Comparison of ENCODE assay signal across 15 mouse cellular contexts in the genomic region with DNA sequence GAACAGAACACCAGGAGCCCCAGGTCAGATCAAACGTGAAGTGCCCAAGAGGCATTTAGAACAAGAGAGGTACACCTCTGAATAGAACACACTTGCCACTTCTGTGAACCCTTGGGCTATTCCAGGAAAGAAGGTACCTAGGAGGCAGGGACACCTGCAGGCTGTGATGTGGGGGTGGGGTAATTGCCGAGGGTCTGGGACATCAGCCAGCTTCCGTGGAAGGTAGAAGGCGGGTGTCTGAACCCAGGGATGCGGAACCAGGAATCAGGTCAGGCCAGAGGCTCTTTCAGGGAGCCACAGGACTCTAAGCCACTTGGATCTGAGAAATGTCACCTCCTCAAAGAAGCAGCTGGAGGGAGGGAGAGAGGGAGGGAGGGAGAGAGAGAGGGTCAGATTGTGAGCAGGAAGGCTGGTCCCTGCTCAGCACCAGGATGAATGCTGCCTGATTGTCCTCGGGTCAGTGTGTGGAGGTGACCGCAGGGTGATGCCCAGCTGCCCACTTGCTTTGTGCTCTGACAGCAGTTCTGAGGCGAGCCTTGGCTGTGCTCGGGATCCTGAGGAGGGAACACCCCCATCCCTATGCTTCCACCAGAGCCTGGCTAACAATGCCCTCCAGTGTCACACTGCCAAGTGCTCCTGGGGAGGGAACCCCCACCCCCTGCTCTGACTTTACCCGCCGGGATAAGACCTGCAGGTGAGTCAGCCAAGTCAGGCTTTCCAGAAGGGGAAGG. TPM values are rescaled to one million over a fixed set of nuclear protein-coding genes. Genes with fewer than 3 reads are reported as not detected.
DNase-seq lines count a peak whose midpoint lies in the region; ATAC-seq lines count a peak whose summit lies in the region.
"Had no signal": no experiment of that assay in that cellular context is flagged by ENCODE, and none has a peak within 500 bp of the region (broad histone marks: within the 10 kb centered on the region; RNA-seq: fewer than 3 reads in every experiment).

No protein-coding gene starts in this region.

- H3K9ac ChIP-seq in kidney, embryonic 16.5 days (replicated peaks; ENCODE audit: low read length), result no peak overlapping the region
- H3K9ac ChIP-seq: limb, embryonic 13.5 days had no signal

- H3K27me3 ChIP-seq in megakaryocyte, embryonic 14.5 days (replicated peaks), result peaks cover 60% of the 10 kb centered on the region
- no peaks in the 10 kb centered on the region for H3K27me3 ChIP-seq in kidney, embryonic 16.5 days (ENCODE audit: insufficient read depth, low read length)
- H3K27me3 ChIP-seq: limb, embryonic 13.5 days had no signal

- no peak for ATAC-seq in megakaryocyte, adult 5-6 weeks (ENCODE audit: poor library complexity, severe bottlenecking)
- peak; percentile 60 for ATAC-seq in kidney, embryonic 16.5 days (ENCODE audit: low FRiP score, low TSS enrichment)
- ATAC-seq: forebrain, embryonic 16.5 days had no signal

- H3K4me3 ChIP-seq in megakaryocyte, embryonic 14.5 days (replicated peaks), result peak overlapping the region; percentile 1
- H3K4me3 ChIP-seq in kidney, embryonic 16.5 days (ENCODE audit: low read length), result no peak overlapping the region
- H3K4me3 ChIP-seq: limb, embryonic 13.5 days had no signal

- H3K9me3 ChIP-seq in megakaryocyte, embryonic 14.5 days, result peaks cover 19% of the 10 kb centered on the region
- no peaks in the 10 kb centered on the region for H3K9me3 ChIP-seq in kidney, embryonic 16.5 days (ENCODE audit: low read length)
- H3K9me3 ChIP-seq: limb, embryonic 13.5 days had no signal

- 33% methylated on average over 11 of the region's 11 CpGs for WGBS in kidney, embryonic 16.5 days

- H3K4me1 ChIP-seq in megakaryocyte, embryonic 14.5 days, result no peaks in the 10 kb centered on the region
- H3K4me1 ChIP-seq in kidney, embryonic 16.5 days (ENCODE audit: insufficient read depth, low read length), result peaks cover 22% of the 10 kb centered on the region

- peak; percentile 17 for DNase-seq in cerebellum, adult 9-11 months
- no peak for DNase-seq in cerebellum, postnatal 14 days
- peak; percentile 62 for DNase-seq in brain, adult 2 months (ENCODE audit: low read depth, low spot score)
- no peak for DNase-seq in thymus, postnatal 10 days (ENCODE audit: low spot score in 2 of 2)
- DNase-seq in heart, postnatal 4 days, result no peak

- peak overlapping the region; percentile 65 for H3K27ac ChIP-seq in kidney, embryonic 16.5 days (ENCODE audit: low read length)
- H3K27ac ChIP-seq: limb, embryonic 13.5 days; macrophage had no signal

- H3K36me3 ChIP-seq in megakaryocyte, embryonic 14.5 days (replicated peaks; ENCODE audit: low read length), result no peaks in the 10 kb centered on the region
- H3K36me3 ChIP-seq in kidney, embryonic 16.5 days (ENCODE audit: insufficient read depth, low read length), result no peaks in the 10 kb centered on the region
- H3K36me3 ChIP-seq: limb, embryonic 13.5 days had no signal

- no peak overlapping the region for H3K4me2 ChIP-seq in kidney, embryonic 16.5 days (replicated peaks; ENCODE audit: low read depth, low read length)
- H3K4me2 ChIP-seq: limb, embryonic 13.5 days had no signal

RNA-seq across cellular contexts. Expression of gene Gm5294, which starts 31.2 kb away (rescaled TPM):
- polyA plus RNA-seq in megakaryocyte, embryonic 14.5 days (2012; ENCODE audit: insufficient read depth, low replicate concordance), result not detected in 2 replicates
- total RNA-seq in megakaryocyte, adult 5-6 weeks (2015), result not detected in 2 replicates
- 1.2 TPM in 1 of 2 replicates, not detected in the other for total RNA-seq in megakaryocyte, adult 5-6 weeks (2017)
- not detected in 2 replicates for polyA plus RNA-seq in kidney, embryonic 16.5 days (2015; fragmentation: Nextera tagmentation; extraction: Ambion mirVana)
- not detected for total RNA-seq in heart, postnatal 4 days (2021)
- total RNA-seq: layer of hippocampus, postnatal 25 days; neutrophil, adult 5-6 weeks had no signal
- polyA plus RNA-seq: forebrain, embryonic 16.5 days; hindbrain, embryonic 11.5 days; limb, embryonic 13.5 days; macrophage; stomach, embryonic 16.5 days had no signal

RNA-seq across cellular contexts. Expression of gene Fam20c, which starts 34.3 kb away (rescaled TPM):
- 8.0 and 54.6 TPM in 2 replicates for polyA plus RNA-seq in megakaryocyte, embryonic 14.5 days (2012; ENCODE audit: insufficient read depth, low replicate concordance)
- total RNA-seq in megakaryocyte, adult 5-6 weeks (2015), result 9.6 and 10.3 TPM in 2 replicates
- total RNA-seq in megakaryocyte, adult 5-6 weeks (2017), result 14.0 and 19.0 TPM in 2 replicates
- 18.2 and 20.8 TPM in 2 replicates for polyA plus RNA-seq in kidney, embryonic 16.5 days (2015; fragmentation: Nextera tagmentation; extraction: Ambion mirVana)
- total RNA-seq in heart, postnatal 4 days (2021), result 10 to 100 TPM; 16.3 to 17.0 TPM

Comparison
In these comparisons a context has a peak if more than half of its experiments do, and no peak if none do; other contexts are left out.
1. DNase-seq: peak in cerebellum, adult 9-11 months (single experiment) and brain, adult 2 months (single experiment); none in cerebellum, postnatal 14 days (0 of 2), thymus, postnatal 10 days (0 of 2) and heart, postnatal 4 days (single experiment).